Mouse (Mus musculus): Measurements from ENCODE around the gene Asic1. TPM values are rescaled to one million over a fixed set of nuclear protein-coding genes. Genes with fewer than 3 reads are reported as not detected.

The Asic1 gene
- total and polyA plus RNA-seq, 2 experiments from 2014 or later = 28.1 to 99.1 TPM

DNA sequence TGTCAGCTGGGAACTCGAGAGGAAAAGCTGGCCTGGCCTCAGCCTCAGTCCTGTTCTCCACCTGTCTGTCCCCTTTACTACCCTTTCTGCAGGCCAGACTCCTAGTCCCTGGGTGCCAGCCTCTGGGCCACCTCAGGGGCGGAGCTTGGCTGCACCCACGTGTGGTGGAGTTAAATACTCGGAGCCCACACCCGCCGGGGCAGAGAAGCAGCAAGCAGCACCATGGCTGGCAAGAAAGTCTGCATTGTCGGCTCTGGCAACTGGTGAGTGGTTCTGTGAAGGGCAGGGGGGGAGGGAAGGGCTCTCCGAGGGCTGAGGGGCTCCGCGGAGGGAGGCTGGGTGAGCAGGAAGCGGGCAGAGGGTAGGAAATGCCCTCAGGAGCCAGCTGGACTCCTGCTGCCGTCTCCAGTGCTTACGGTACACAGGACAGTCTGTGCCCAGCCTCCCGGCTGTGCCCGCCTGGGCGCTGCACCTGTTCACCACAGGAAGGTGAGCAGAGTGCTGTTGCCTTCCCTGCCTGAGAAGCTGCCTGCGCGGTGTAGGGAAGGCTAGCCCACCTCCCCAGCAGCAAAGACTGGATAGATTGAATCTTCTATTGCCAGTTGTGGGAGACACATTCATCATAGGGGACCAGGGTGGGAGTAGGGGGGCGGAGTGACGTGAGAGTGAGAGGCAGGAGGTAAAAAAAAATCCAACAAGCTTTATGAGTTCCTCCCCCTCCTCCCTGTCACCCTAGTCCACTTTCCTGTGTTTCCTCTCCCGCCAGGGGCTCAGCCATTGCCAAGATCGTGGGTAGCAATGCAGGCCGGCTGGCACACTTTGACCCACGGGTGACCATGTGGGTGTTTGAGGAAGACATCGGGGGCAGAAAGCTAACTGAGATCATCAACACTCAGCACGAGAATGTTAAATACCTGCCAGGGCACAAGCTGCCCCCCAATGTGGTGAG is 47.5 kb downstream of the Asic1 start, which contains the start of gene Gpd1:
TSS of gene Gpd1 (plus strand) at position 130 of the 949 bp plus-strand sequence.
- no peak within 1 kb of the TSS for H3K4me3 ChIP-seq (ENCODE audit: low read depth, low read length)
- peaks cover 32% of the 10 kb centered on the region for H3K36me3 ChIP-seq (ENCODE audit: insufficient read depth)
- no peak for TF ChIP-seq CTCF (IDR thresholded peaks at IDR 0.05; ENCODE audit: low read depth)
- H3K4me2 ChIP-seq (ENCODE audit: low read depth) = no peak within 1 kb of the TSS
- no peak within 1 kb of the TSS for H3K9ac ChIP-seq
- H3K4me1 ChIP-seq (ENCODE audit: insufficient read depth) = no peaks in the 10 kb centered on the region; the same call in 1 of the 2 replicates
- H3K27ac ChIP-seq (ENCODE audit: low read depth, low read length) = peak within 1 kb of the TSS; percentile 74
- DNase-seq (peak; percentile 51), ATAC-seq (0 out of 2 replicates have a peak, but pooled peaks have one; percentile 10)
- 52% methylated on average over 26 of the region's 26 CpGs for WGBS
- no peaks in the 10 kb centered on the region for H3K9me3 ChIP-seq (ENCODE audit: low read length)
- no peaks in the 10 kb centered on the region for H3K27me3 ChIP-seq (ENCODE audit: insufficient read depth, low read length)

DNA sequence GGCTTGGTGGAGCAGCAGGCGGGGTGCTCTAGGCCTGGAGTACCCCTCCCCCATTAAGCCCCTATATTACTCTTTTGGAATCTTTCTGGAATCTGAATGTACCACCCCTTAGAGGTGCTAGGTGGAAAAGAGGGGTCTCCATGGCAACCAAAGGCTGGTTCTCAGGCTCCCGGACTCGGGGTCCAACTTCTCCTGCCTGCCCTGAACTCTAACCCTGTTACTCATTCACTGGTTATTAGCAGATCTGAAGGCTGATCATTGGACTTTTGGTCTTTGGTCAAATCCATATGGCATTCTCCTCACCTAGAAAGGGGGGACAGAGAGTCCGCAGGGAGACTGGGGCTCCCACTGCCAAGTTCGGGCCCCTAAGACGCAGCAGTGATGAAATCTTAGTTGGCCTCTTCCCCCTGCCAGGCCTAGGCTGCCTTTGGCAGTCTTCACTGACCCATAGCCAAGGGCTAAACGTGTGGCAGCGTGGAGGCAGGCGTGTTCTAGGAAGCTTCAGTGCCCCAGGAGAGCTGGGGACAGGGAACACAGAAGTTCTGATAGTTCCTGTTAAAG is 48.4 kb downstream of the Asic1 start:
- no peaks in the 10 kb centered on the region; the same call in 1 of the 2 replicates for H3K4me1 ChIP-seq (ENCODE audit: insufficient read depth)
- WGBS = 81% methylated on average over 9 of the region's 9 CpGs
- H3K36me3 ChIP-seq (ENCODE audit: insufficient read depth) = peaks cover 28% of the 10 kb centered on the region
- H3K27me3 ChIP-seq (ENCODE audit: insufficient read depth, low read length) = no peaks in the 10 kb centered on the region
- H3K9me3 ChIP-seq (ENCODE audit: low read length) = no peaks in the 10 kb centered on the region
- no peak for TF ChIP-seq CTCF (IDR thresholded peaks at IDR 0.05; ENCODE audit: low read depth)
- no peak overlapping the region for H3K9ac ChIP-seq
- DNase-seq (no peak), ATAC-seq (no peak)
- H3K4me3 ChIP-seq (ENCODE audit: low read depth, low read length) = no peak overlapping the region
- H3K27ac ChIP-seq (ENCODE audit: low read depth, low read length) = no peak overlapping the region
- no peak overlapping the region for H3K4me2 ChIP-seq (ENCODE audit: low read depth)

DNA sequence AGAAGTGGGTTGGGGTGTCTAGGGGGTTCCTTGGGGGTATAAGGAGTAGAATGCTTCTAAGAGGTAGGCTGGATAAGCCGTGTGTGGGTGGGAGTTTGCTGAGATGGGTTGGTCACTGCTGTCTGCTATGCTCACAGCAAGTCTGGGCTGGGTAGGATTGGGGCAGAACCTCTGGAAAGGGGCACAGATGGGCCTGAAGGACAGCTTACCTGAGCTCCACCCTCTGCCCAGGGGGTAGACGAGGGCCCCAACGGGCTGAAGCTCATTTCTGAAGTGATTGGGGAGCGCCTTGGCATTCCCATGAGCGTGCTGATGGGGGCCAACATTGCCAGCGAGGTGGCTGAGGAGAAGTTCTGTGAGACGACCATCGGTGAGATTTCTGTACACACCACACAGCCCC is 49.7 kb downstream of the Asic1 start:
- DNase-seq (no peak), ATAC-seq (no peak)
- Histone ChIP-seq H3K4me1 (ENCODE audit: insufficient read depth) (no peaks in the 10 kb centered on the region; the same call in 1 of the 2 replicates), H3K4me3 (ENCODE audit: low read depth, low read length) (no peak overlapping the region), H3K27me3 (ENCODE audit: insufficient read depth, low read length) (no peaks in the 10 kb centered on the region), H3K27ac (ENCODE audit: low read depth, low read length) (no peak overlapping the region), H3K4me2 (ENCODE audit: low read depth) (no peak overlapping the region), H3K9ac (no peak overlapping the region), H3K9me3 (ENCODE audit: low read length) (no peaks in the 10 kb centered on the region), H3K36me3 (ENCODE audit: insufficient read depth) (peaks cover 18% of the 10 kb centered on the region; the same call in 1 of the 2 replicates)
- 77% methylated on average over 8 of the region's 8 CpGs for WGBS
- TF ChIP-seq CTCF (IDR thresholded peaks at IDR 0.05; ENCODE audit: low read depth) = no peak

DNA sequence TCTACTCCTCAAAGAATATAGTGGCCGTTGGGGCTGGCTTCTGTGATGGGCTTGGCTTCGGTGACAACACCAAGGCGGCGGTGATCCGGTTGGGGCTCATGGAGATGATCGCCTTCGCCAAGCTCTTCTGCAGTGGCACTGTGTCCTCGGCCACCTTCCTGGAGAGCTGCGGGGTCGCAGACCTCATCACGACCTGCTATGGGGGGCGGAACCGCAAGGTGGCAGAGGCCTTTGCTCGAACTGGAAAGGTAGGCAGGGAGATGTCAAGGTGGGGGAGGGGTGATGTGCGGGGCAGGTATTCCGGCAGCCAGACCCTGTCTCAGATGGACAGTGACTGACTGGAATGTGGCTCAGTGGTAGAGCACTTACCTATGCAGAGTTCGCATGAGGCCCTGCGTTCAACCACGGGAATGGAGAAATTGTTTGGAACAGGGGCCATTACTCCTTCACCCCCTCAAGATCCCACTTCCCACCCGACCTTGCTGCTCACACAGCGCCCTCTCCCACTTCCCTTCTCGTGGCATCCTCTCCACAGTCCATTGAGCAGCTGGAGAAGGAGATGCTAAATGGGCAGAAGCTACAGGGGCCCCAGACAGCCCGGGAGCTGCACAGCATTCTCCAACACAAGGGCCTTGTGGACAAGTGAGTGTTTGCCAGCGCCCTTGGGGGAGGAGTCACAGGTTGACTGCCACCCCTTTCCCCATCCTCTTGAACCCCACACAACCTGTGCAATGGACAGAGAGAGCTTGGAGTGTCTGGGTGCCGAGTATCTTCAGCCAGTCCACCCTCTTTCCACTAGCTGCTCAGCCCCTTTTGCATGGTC is 52.0 kb downstream of the Asic1 start:
- H3K27ac ChIP-seq (ENCODE audit: low read depth, low read length) = no peak overlapping the region

DNA sequence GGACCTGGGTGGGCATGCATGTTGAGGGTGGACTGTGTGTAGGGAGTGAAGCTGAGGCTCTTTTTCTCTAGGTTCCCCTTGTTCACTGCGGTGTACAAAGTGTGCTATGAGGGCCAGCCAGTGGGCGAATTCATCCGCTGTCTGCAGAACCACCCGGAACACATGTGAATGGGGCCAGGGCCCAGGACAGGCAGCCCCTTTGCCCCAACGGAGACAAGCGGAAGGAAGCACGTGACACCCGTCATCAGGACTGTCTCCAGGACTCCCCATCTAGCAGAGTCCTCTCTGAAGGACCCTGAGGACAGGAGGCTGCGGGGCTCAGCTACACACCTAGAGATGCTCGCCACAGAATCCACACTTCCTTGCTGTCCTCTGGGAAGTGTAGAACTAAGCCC is 52.9 kb downstream of the Asic1 start:
- 54% methylated on average over 10 of the region's 10 CpGs for WGBS
- Histone ChIP-seq H3K4me3 (ENCODE audit: low read depth, low read length) (no peak overlapping the region), H3K9ac (no peak overlapping the region), H3K36me3 (ENCODE audit: insufficient read depth) (peaks cover 25% of the 10 kb centered on the region), H3K4me2 (ENCODE audit: low read depth) (no peak overlapping the region), H3K27me3 (ENCODE audit: insufficient read depth, low read length) (no peaks in the 10 kb centered on the region), H3K4me1 (ENCODE audit: insufficient read depth) (no peaks in the 10 kb centered on the region), H3K9me3 (ENCODE audit: low read length) (no peaks in the 10 kb centered on the region), H3K27ac (ENCODE audit: low read depth, low read length) (peak overlapping the region; percentile 9; the same call in 1 of the 2 replicates)
- ATAC-seq (no peak), DNase-seq (no peak)
- no peak for TF ChIP-seq CTCF (IDR thresholded peaks at IDR 0.05; ENCODE audit: low read depth)

More for the DNA sequence above, 52.0 kb downstream of the Asic1 start:
- no peaks in the 10 kb centered on the region for H3K9me3 ChIP-seq (ENCODE audit: low read length)
- ATAC-seq = no peak
- no peak for DNase-seq
- TF ChIP-seq CTCF (IDR thresholded peaks at IDR 0.05; ENCODE audit: low read depth) = no peak
- no peaks in the 10 kb centered on the region for H3K27me3 ChIP-seq (ENCODE audit: insufficient read depth, low read length)
- 84% methylated on average over 25 of the region's 25 CpGs for WGBS
- H3K36me3 ChIP-seq (ENCODE audit: insufficient read depth) = peaks cover 18% of the 10 kb centered on the region; the same call in 1 of the 2 replicates
- no peaks in the 10 kb centered on the region for H3K4me1 ChIP-seq (ENCODE audit: insufficient read depth)
- H3K4me3 ChIP-seq (ENCODE audit: low read depth, low read length) = no peak overlapping the region
- no peak overlapping the region for H3K4me2 ChIP-seq (ENCODE audit: low read depth)
- H3K9ac ChIP-seq = no peak overlapping the region

DNA sequence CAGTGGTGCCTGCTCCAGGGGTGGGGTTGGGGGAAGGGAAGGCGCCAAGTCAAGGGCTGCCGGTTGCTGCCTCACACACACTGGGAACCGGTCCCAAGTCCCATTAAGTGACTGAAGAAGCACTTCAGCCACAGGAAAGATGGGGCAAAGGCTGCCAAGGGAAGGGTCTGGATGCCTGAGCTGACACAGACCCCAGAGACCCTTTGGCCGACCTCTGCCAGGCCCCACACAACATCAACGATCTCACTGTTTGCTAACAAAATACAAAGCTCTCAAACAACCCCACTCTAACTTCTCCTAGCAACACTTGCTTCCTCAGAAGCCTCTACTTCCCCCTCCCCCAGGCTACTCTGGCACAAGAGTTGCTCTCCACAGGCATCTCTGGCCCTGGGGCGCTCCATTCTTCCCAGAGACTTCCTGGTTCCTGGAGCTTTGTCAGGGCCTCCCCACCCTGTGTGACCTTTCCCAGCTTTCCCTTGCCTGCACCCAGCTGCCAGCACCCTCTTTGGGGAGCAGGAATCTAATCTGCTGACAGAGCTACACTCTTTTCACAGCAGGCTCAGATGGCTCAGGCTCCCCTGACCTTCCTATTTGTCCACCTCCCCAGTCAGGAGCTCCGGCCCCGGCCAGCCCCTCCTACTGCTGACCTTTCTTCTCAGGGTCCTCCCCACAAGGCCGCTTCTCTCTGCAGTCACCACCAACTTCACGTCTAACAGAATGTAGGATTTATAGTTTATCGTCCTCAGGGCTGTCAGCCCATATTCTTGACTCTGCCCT is 53.5 kb downstream of the Asic1 start:
- no peak for TF ChIP-seq CTCF (IDR thresholded peaks at IDR 0.05; ENCODE audit: low read depth)
- WGBS = 19% methylated on average over 11 of the region's 11 CpGs
- Histone ChIP-seq H3K36me3 (ENCODE audit: insufficient read depth) (peaks cover 25% of the 10 kb centered on the region), H3K9me3 (ENCODE audit: low read length) (no peaks in the 10 kb centered on the region), H3K4me1 (ENCODE audit: insufficient read depth) (no peaks in the 10 kb centered on the region), H3K27me3 (ENCODE audit: insufficient read depth, low read length) (no peaks in the 10 kb centered on the region), H3K27ac (ENCODE audit: low read depth, low read length) (peak overlapping the region; percentile 73), H3K9ac (peak overlapping the region; percentile 58), H3K4me2 (ENCODE audit: low read depth) (peak overlapping the region; percentile 86; the same call in 1 of the 2 replicates), H3K4me3 (ENCODE audit: low read depth, low read length) (no peak overlapping the region)
- ATAC-seq (no peak), DNase-seq (no peak)
